Comparison of ENCODE assay signal across 8 mouse cellular contexts in the genomic region with DNA sequence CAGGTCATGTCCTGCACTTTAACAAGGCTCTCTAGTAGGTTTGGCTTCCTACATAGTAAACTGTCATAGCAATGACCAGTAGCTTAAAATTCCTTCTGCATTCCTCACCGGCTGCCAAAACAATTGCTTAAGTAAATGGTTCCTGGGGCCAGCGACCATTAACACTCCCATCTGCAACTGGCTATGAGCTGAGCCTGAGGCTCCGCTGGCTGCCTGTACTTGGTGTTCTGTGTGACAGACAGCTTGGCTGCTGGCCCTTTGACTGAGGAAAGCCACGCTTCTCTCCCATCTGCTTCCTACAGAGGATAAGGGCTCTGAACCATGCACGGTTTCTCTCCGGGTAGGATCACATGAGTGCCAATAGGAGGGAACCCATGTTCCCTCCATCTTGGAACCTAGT. TPM values are rescaled to one million over a fixed set of nuclear protein-coding genes. Genes with fewer than 3 reads are reported as not detected.
A peak's percentile ranks its signal among the peaks of the same experiment; 100 is the strongest.
DNase-seq lines count a peak whose midpoint lies in the region; ATAC-seq and TF ChIP-seq lines count a peak whose summit lies in the region.

No protein-coding gene starts in this region.

- 54% methylated on average over 6 of the region's 6 CpGs for WGBS in neural tube, embryonic 11.5 days
- 48% methylated on average over 6 of the region's 6 CpGs for WGBS in embryonic facial prominence, embryonic 10.5 days
- WGBS in lung, postnatal 0 days = 20% methylated on average over 6 of the region's 6 CpGs

- H3K4me3 ChIP-seq in neural tube, embryonic 11.5 days (ENCODE audit: low read depth, low read length) = no peak overlapping the region
- no peak overlapping the region for H3K4me3 ChIP-seq in embryonic facial prominence, embryonic 10.5 days
- H3K4me3 ChIP-seq in lung, postnatal 0 days (ENCODE audit: low read depth, low read length) = no peak overlapping the region

- no peaks in the 10 kb centered on the region for H3K27me3 ChIP-seq in neural tube, embryonic 11.5 days (ENCODE audit: control insufficient read depth, insufficient read depth, low read length)
- H3K27me3 ChIP-seq in embryonic facial prominence, embryonic 10.5 days (replicated peaks; ENCODE audit: low read depth, poor library complexity, severe bottlenecking) = no peaks in the 10 kb centered on the region
- H3K27me3 ChIP-seq in lung, postnatal 0 days (replicated peaks; ENCODE audit: insufficient read depth, low read length) = no peaks in the 10 kb centered on the region

- no peak for ATAC-seq in neural tube, embryonic 11.5 days (ENCODE audit: insufficient read depth, low FRiP score, low TSS enrichment)
- peak; percentile 62 to 80 for ATAC-seq in hematopoietic stem cell, adult 5-6 weeks (replicated peaks in 1 of 2; ENCODE audit: insufficient read depth in 1 of 2, low FRiP score in 2 of 2, low TSS enrichment in 1 of 2, low read depth in 1 of 2, poor library complexity in 2 of 2, severe bottlenecking in 2 of 2)
- ATAC-seq in lung, postnatal 0 days = peak; percentile 92

- H3K9me3 ChIP-seq in neural tube, embryonic 11.5 days (ENCODE audit: control insufficient read depth, low read length) = no peaks in the 10 kb centered on the region
- H3K9me3 ChIP-seq in embryonic facial prominence, embryonic 10.5 days = no peaks in the 10 kb centered on the region
- no peaks in the 10 kb centered on the region for H3K9me3 ChIP-seq in lung, postnatal 0 days (ENCODE audit: low read length)

- no peak for TF ChIP-seq CTCF in lung, postnatal 0 days (IDR thresholded peaks at IDR 0.05)

- TF ChIP-seq EP300 in lung, postnatal 0 days (IDR thresholded peaks at IDR 0.05) = 0 out of 2 replicates have a peak, but pooled peaks have one; percentile 17

- H3K9ac ChIP-seq in neural tube, embryonic 11.5 days (ENCODE audit: low read length) = no peak overlapping the region
- H3K9ac ChIP-seq in lung, postnatal 0 days (replicated peaks; ENCODE audit: low read depth) = no peak overlapping the region

- no peak overlapping the region for H3K27ac ChIP-seq in neural tube, embryonic 11.5 days (ENCODE audit: low read depth, low read length)
- no peak overlapping the region; the same call in 1 of the 2 replicates for H3K27ac ChIP-seq in embryonic facial prominence, embryonic 10.5 days (replicated peaks)
- no peak overlapping the region for H3K27ac ChIP-seq in lung, postnatal 0 days (ENCODE audit: low read length)

- H3K4me1 ChIP-seq in neural tube, embryonic 11.5 days (ENCODE audit: control insufficient read depth, insufficient read depth, low read length) = no peaks in the 10 kb centered on the region
- H3K4me1 ChIP-seq in embryonic facial prominence, embryonic 10.5 days = peaks cover 36% of the 10 kb centered on the region
- no peaks in the 10 kb centered on the region for H3K4me1 ChIP-seq in lung, postnatal 0 days (ENCODE audit: insufficient read depth, low read depth, low read length)

- H3K4me2 ChIP-seq in neural tube, embryonic 11.5 days (ENCODE audit: low read depth) = no peak overlapping the region
- no peak overlapping the region for H3K4me2 ChIP-seq in lung, postnatal 0 days (replicated peaks; ENCODE audit: low read depth, low read length)

- H3K36me3 ChIP-seq in neural tube, embryonic 11.5 days (ENCODE audit: control insufficient read depth, insufficient read depth, low read length) = no peaks in the 10 kb centered on the region
- H3K36me3 ChIP-seq in embryonic facial prominence, embryonic 10.5 days (replicated peaks) = no peaks in the 10 kb centered on the region
- no peaks in the 10 kb centered on the region for H3K36me3 ChIP-seq in lung, postnatal 0 days (ENCODE audit: insufficient read depth, low read length)

- peak; percentile 19 for DNase-seq in neural tube, embryonic 11.5 days (ENCODE audit: low spot score)
- no peak for DNase-seq in neural tube, embryonic 10.5 days (ENCODE audit: extremely low spot score, low spot score)
- DNase-seq in embryonic facial prominence, embryonic 10.5 days (ENCODE audit: low spot score) = peak; percentile 55
- peak; percentile 86 for DNase-seq in lung, postnatal 0 days (ENCODE audit: low spot score)
- DNase-seq in urinary bladder, postnatal 4 days (ENCODE audit: low spot score in 2 of 2) = no peak
- DNase-seq in frontal cortex, postnatal 14 days (ENCODE audit: low spot score in 2 of 2) = no peak
- no peak for DNase-seq in thymus, postnatal 0 days (ENCODE audit: low spot score)

RNA-seq across cellular contexts. Expression of a gene that starts 53.1 kb away (rescaled TPM):
- polyA plus RNA-seq in neural tube, embryonic 11.5 days (2014; fragmentation: Nextera tagmentation; extraction: Ambion mirVana) = 1.3 and 1.9 TPM in 2 replicates
- polyA plus RNA-seq in embryonic facial prominence, embryonic 10.5 days (2016; fragmentation: Nextera tagmentation; extraction: Ambion mirVana) = 2.9 and 3.9 TPM in 2 replicates
- 1.2 and 3.9 TPM in 2 replicates for total RNA-seq in hematopoietic stem cell, adult 5-6 weeks (2017)
- polyA plus RNA-seq in lung, postnatal 0 days (2015; fragmentation: Nextera tagmentation; extraction: Ambion mirVana) = 3.9 and 5.0 TPM in 2 replicates
- 12.8 and 14.3 TPM in 2 replicates for polyA plus RNA-seq in thymus, postnatal 0 days (2015; fragmentation: Nextera tagmentation; extraction: Ambion mirVana)

Comparison
In these comparisons a context has a peak if more than half of its experiments do, and no peak if none do; other contexts are left out.
1. DNase-seq: peak in neural tube, embryonic 11.5 days (single experiment), embryonic facial prominence, embryonic 10.5 days (single experiment) and lung, postnatal 0 days (single experiment); none in neural tube, embryonic 10.5 days (single experiment), urinary bladder, postnatal 4 days (0 of 2), frontal cortex, postnatal 14 days (0 of 2) and thymus, postnatal 0 days (single experiment).